Mouse (Mus musculus): Measurements from ENCODE around the gene Gtf3c5. TPM values are rescaled to one million over a fixed set of nuclear protein-coding genes. Genes with fewer than 3 reads are reported as not detected.

The Gtf3c5 gene
- total RNA-seq, 2 experiments from 2014 or later: 7.2 to 8.9 TPM

Small RNA genes lying within 50 kb of the gene (microRNA-seq; reads per million reads assigned to microRNA genes)
- gene Gm22824: not detected

Other genes with a start within 250 kb of the Gtf3c5 start
- gene Ppp1r26, start 137.0 kb downstream of the Gtf3c5 start, total RNA-seq (2021): 1 to 10 TPM; 2.4 to 3.0 TPM
- gene 1700007K13Rik, start 117.4 kb downstream of the Gtf3c5 start, total RNA-seq (2021): not detected
- 10 to 100 TPM; 21.1 to 22.9 TPM for gene Mrps2, start 115.7 kb downstream of the Gtf3c5 start, total RNA-seq (2021)
- gene Gbgt1, start 86.9 kb downstream of the Gtf3c5 start, total RNA-seq (2021): under 1 TPM; 0.81 to 0.89 TPM
- under 1 TPM in 1 of 2 experiments, not detected in 1; 0.74 TPM for gene Gm10134, start 77.7 kb downstream of the Gtf3c5 start, total RNA-seq (2021)
- gene Ralgds, start 70.6 kb downstream of the Gtf3c5 start, total RNA-seq (2021): 1 to 10 TPM; 6.1 to 8.9 TPM
- gene Cel, start 20.3 kb downstream of the Gtf3c5 start, total RNA-seq (2021): under 1 TPM in 1 of 2 experiments, not detected in 1; 0.16 TPM
- not detected for gene Gfi1b, start 38.2 kb upstream of the Gtf3c5 start, total RNA-seq (2021)
- 10 to 100 TPM; 40.6 to 45.6 TPM for gene Tsc1, start 57.5 kb upstream of the Gtf3c5 start, total RNA-seq (2021)
- not detected for gene Spaca9, start 116.0 kb upstream of the Gtf3c5 start, total RNA-seq (2021)
- not detected for gene Ak8, start 116.4 kb upstream of the Gtf3c5 start, total RNA-seq (2021)